Mouse (Mus musculus) lung, embryonic 14.5 days (tissue): ENCODE results near the gene Rps25. TPM values are rescaled to one million over a fixed set of nuclear protein-coding genes. Genes with fewer than 3 reads are reported as not detected.
A peak's percentile ranks its signal among the peaks of the same experiment; 100 is the strongest.

ENCODE experiments used
- ATAC-seq: fragments of 200-750 bp; cut with Nextera tagmentation; 2 replicates; pipeline ENCODE4 v1.8.0; 2017; ENCODE audit warnings: mild to moderate bottlenecking, moderate TSS enrichment, moderate library complexity; ENCODE audit not compliant: insufficient read depth
- DNase-seq: peaks from one replicate; pipeline ENCODE4 v3.0.0-alpha.2; 2015
- H3K27ac ChIP-seq: fragments of 300-500 bp; sonication (generic); 2 replicates; pipeline ENCODE4 v1.5.1; 2014; ENCODE audit warnings: low read depth, mild to moderate bottlenecking, moderate library complexity
- H3K27me3 ChIP-seq: fragments of 300-500 bp; sonication (generic); 2 replicates; pipeline ENCODE4 v1.6.1; 2014; ENCODE audit warnings: low read length, control low read depth; ENCODE audit not compliant: insufficient read depth
- H3K36me3 ChIP-seq: fragments of 300-500 bp; sonication (generic); 2 replicates; pipeline ENCODE4 v1.6.1; 2014; ENCODE audit warnings: control low read depth; ENCODE audit not compliant: insufficient read depth
- H3K4me1 ChIP-seq: fragments of 300-500 bp; sonication (generic); 2 replicates; pipeline ENCODE4 v1.6.1; 2014; ENCODE audit warnings: antibody characterized with exemption, control low read depth; ENCODE audit not compliant: insufficient read depth
- H3K4me2 ChIP-seq: fragments of 300-500 bp; sonication (generic); 2 replicates; pipeline ENCODE4 v1.6.1; 2014; ENCODE audit warnings: mild to moderate bottlenecking
- H3K4me3 ChIP-seq: fragments of 300-500 bp; sonication (generic); 2 replicates; pipeline ENCODE4 v1.5.1; 2014; ENCODE audit warnings: low read depth, low read length
- H3K9ac ChIP-seq: fragments of 300-500 bp; sonication (generic); 2 replicates; pipeline ENCODE4 v1.6.1; 2014
- H3K9me3 ChIP-seq: fragments of 300-500 bp; sonication (generic); 2 replicates; pipeline ENCODE4 v1.6.1; 2016; ENCODE audit warnings: low read depth, low read length, control low read depth
- CTCF ChIP-seq: IDR thresholded peaks from 2 replicates; pipeline ENCODE4 v1.5.1; 2016; ENCODE audit warnings: antibody characterized with exemption, low read depth
- WGBS: fragments of 180-500 bp; shearing (Covaris S2); extraction: QIAGEN DNeasy Blood & Tissue Kit; methylation state at CpG from one replicate; pipeline ENCODE4 v1.1.7; 2014; 5-methylcytosine and 5-hydroxymethylcytosine counted together
- polyA plus RNA-seq: library from polyadenylated mRNA; unstranded; fragments of >200 nt; fragmentation: Nextera tagmentation; extraction: Ambion mirVana; gene quantifications from 2 replicates; pipeline ENCODE4 v1.2.1, GENCODE M21; 2014

Rps25 gene
- polyA plus RNA-seq, 1 experiment from 2014 or later: 2,509 TPM

- DNase-seq: peak; percentile 65
- Histone ChIP-seq H3K4me2 (no peak overlapping the region), H3K9ac (no peak overlapping the region), H3K27ac (no peak overlapping the region), H3K36me3 (peaks cover 80% of the 10 kb centered on the region), H3K4me1 (no peaks in the 10 kb centered on the region), H3K27me3 (no peaks in the 10 kb centered on the region), H3K4me3 (no peak overlapping the region), H3K9me3 (no peaks in the 10 kb centered on the region)
- TF ChIP-seq CTCF: peak; percentile 72
- WGBS: 61% methylated on average over 8 of the region's 8 CpGs
- ATAC-seq: no peak
These were observed 17.7 kb upstream of the Rps25 start for GRCm38 (mm10) chr9:44389273-44389672.

GRCm38 (mm10) chr9:44391466-44391865 is 15.5 kb upstream of the Rps25 start:
- H3K27ac ChIP-seq: no peak overlapping the region
- no peaks in the 10 kb centered on the region for H3K27me3 ChIP-seq
- peaks cover 58% of the 10 kb centered on the region for H3K36me3 ChIP-seq
- no peak overlapping the region for H3K4me2 ChIP-seq
- H3K4me1 ChIP-seq: no peaks in the 10 kb centered on the region
- no peaks in the 10 kb centered on the region for H3K9me3 ChIP-seq
- TF ChIP-seq CTCF: peak; percentile 85
- 45% methylated on average over 4 of the region's 4 CpGs for WGBS
- ATAC-seq (0 out of 2 replicates have a peak, but pooled peaks have one; percentile 28), DNase-seq (peak; percentile 87)
- H3K9ac ChIP-seq: no peak overlapping the region
- H3K4me3 ChIP-seq: no peak overlapping the region

- Histone ChIP-seq H3K9me3 (no peaks in the 10 kb centered on the region), H3K4me3 (peak within 1 kb of the TSS; percentile 79), H3K27ac (peak within 1 kb of the TSS; percentile 75), H3K27me3 (0 out of 2 replicates have a peak, but pooled peaks cover 3% of the 10 kb centered on the region), H3K9ac (peak within 1 kb of the TSS; percentile 76), H3K4me1 (no peaks in the 10 kb centered on the region), H3K36me3 (peaks cover 37% of the 10 kb centered on the region), H3K4me2 (peak within 1 kb of the TSS; percentile 96)
- ATAC-seq (peak; percentile 99), DNase-seq (peak; percentile 95)
- under 1% methylated on average over 43 of the region's 43 CpGs for whole genome bisulfite sequencing
- 0 out of 2 replicates have a peak, but pooled peaks have one; percentile 38 for TF ChIP-seq CTCF
These were observed 10.1 kb upstream of the Rps25 start, which contains the start of gene Slc37a4 for GRCm38 (mm10) chr9:44396684-44397411. Gene Slc37a4, plus strand, starts transcription at chr9:44396852.

GRCm38 (mm10) chr9:44398087-44398486 is 8.9 kb upstream of the Rps25 start:
- Histone ChIP-seq H3K4me3 (peak overlapping the region; percentile 79), H3K4me2 (peak overlapping the region; percentile 96), H3K9me3 (no peaks in the 10 kb centered on the region), H3K36me3 (peaks cover 43% of the 10 kb centered on the region), H3K27me3 (0 out of 2 replicates have a peak, but pooled peaks cover 3% of the 10 kb centered on the region), H3K27ac (no peak overlapping the region), H3K4me1 (no peaks in the 10 kb centered on the region), H3K9ac (peak overlapping the region; percentile 76; the same call in 1 of the 2 replicates)
- DNase-seq (no peak), ATAC-seq (no peak)
- no peak for TF ChIP-seq CTCF
- 22% methylated on average over 4 of the region's 4 CpGs for WGBS

GRCm38 (mm10) chr9:44398551-44398950 is 8.4 kb upstream of the Rps25 start:
- H3K9ac ChIP-seq: no peak overlapping the region
- WGBS: 75% methylated on average over 9 of the region's 9 CpGs
- H3K9me3 ChIP-seq: no peaks in the 10 kb centered on the region
- H3K27ac ChIP-seq: no peak overlapping the region
- ATAC-seq (no peak), DNase-seq (no peak)
- H3K4me1 ChIP-seq: no peaks in the 10 kb centered on the region
- TF ChIP-seq CTCF: no peak
- peaks cover 48% of the 10 kb centered on the region for H3K36me3 ChIP-seq
- peak overlapping the region; percentile 96; the same call in 1 of the 2 replicates for H3K4me2 ChIP-seq
- 0 out of 2 replicates have a peak, but pooled peaks cover 3% of the 10 kb centered on the region for H3K27me3 ChIP-seq
- peak overlapping the region; percentile 79; the same call in 1 of the 2 replicates for H3K4me3 ChIP-seq

GRCm38 (mm10) chr9:44399114-44399794 is 7.7 kb upstream of the Rps25 start:
- 80% methylated on average over 13 of the region's 13 CpGs for WGBS
- H3K4me2 ChIP-seq: no peak overlapping the region
- H3K9me3 ChIP-seq: no peaks in the 10 kb centered on the region

GRCm38 (mm10) chr9:44399795-44400114 is 7.2 kb upstream of the Rps25 start:
- WGBS: 94% methylated on average over 6 of the region's 6 CpGs
- H3K4me1 ChIP-seq: no peaks in the 10 kb centered on the region
- DNase-seq (no peak), ATAC-seq (no peak)
- H3K27me3 ChIP-seq: 0 out of 2 replicates have a peak, but pooled peaks cover 3% of the 10 kb centered on the region
- H3K4me2 ChIP-seq: no peak overlapping the region
- no peak overlapping the region for H3K9ac ChIP-seq
- peaks cover 60% of the 10 kb centered on the region for H3K36me3 ChIP-seq
- no peak overlapping the region for H3K4me3 ChIP-seq
- H3K9me3 ChIP-seq: no peaks in the 10 kb centered on the region
- TF ChIP-seq CTCF: no peak
- H3K27ac ChIP-seq: no peak overlapping the region

More at GRCm38 (mm10) chr9:44399114-44399794, 7.7 kb upstream of the Rps25 start:
- Histone ChIP-seq H3K4me3 (no peak overlapping the region), H3K4me1 (no peaks in the 10 kb centered on the region), H3K27me3 (0 out of 2 replicates have a peak, but pooled peaks cover 3% of the 10 kb centered on the region), H3K27ac (no peak overlapping the region), H3K9ac (no peak overlapping the region), H3K36me3 (peaks cover 55% of the 10 kb centered on the region)
- TF ChIP-seq CTCF: no peak
- ATAC-seq (no peak), DNase-seq (no peak)
